Mouse (Mus musculus): ENCODE measurements around the gene Msx2. TPM values are rescaled to one million over a fixed set of nuclear protein-coding genes. Genes with fewer than 3 reads are reported as not detected.

The Msx2 gene
- under 1 TPM; 0.36 to 0.69 TPM for total RNA-seq (2021)
- long read RNA-seq, experiment 1 = 0 reads
- long read RNA-seq, experiment 2 = 0 reads

DNA sequence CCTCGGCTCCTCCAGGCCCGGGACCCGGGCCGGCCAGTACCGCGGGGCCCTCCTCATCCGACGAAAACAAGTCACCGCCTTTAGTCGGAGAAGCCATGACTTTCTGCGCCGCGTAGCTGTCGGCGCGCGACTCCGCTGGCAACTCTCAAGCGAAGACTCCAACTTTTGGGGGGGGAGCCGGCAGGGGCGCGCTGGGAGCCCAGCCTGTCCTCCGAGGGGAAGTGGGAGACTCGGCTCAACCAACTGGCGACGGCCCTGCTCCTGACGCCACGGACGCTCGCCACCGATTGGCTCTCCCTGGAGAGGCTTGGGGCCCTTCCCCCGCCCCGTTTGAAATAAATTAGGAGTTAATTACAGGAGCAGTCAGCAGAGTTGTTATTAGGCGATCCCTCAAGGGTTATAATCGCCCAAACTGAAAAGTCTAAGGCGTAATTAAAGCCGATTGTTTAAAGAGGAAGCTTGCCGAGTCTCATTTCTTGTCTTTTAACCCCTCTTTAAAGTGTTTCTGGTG lies at the start of gene Msx2:
TSS of gene Msx2 (minus strand) at position 461 of the 511 bp plus-strand sequence.
- peak; percentile 71 to 72 for DNase-seq

DNA sequence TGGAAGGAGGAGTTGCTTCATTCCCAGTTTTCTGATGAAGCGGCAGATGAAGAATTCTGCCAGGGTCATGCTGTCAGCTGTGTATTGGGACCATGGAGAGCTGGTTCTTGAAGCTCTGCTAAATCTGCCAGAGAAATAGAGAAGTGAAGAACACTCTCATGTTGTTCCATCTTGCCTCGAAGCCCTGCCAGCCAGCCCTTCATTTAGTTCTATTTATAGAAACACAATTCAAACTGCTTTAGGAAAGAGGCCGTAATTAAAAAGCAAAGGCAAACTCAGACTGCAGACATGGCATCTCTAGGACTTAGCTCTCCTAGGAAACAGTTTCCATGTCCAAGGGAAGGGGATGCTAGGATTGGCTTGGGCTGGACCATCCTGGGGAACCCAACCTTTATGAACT lies 48.6 kb upstream of the Msx2 start:
- peak; percentile 2 for DNase-seq

DNA sequence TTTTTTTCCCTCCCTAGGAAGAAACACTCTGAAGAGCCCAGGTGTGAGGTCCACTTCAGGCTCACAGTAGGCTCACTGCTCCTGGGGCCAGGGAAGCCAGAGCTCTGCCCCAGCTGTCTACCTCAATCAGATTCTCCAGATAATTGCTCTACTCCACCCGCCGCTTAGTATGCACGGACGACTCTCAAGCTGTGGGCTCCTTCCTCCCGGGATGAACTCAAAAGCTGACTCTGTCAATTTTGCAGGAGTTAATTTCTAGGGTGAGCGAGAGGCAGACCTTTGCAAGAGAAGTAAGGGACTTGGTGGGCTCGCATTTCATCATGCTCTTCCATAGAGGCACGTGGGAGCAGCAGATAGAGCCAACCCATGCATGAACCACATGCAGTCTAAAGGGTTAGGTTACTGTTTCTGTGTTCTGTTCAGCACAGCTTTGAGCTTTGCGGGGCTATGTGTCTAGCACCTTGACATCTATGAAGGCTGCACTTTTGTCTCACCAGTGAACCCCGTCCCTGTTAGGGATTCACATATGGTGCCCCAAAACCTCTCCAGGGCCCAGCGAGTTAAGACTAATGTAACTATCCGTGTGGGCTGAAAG lies 47.6 kb upstream of the Msx2 start:
- no peak for DNase-seq

DNA sequence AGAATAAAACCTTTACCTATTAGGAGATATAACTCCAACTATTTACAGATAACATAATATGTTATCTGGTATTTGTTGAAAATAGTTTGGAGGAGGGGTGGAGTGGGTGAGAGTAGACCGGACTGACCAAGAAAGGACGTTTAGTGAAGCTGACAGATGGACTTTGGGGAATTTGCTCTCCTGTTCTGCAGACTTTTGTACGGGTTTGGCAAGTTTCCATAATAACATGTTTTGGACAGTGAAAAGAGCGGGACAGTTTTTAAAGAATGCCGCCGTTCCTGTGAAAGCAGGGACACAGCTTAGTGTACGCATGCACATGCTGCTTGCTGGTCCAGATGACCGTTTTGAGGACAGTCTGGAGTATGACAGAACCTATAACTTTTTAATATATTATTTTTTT lies 46.9 kb upstream of the Msx2 start:
- DNase-seq = no peak

DNA sequence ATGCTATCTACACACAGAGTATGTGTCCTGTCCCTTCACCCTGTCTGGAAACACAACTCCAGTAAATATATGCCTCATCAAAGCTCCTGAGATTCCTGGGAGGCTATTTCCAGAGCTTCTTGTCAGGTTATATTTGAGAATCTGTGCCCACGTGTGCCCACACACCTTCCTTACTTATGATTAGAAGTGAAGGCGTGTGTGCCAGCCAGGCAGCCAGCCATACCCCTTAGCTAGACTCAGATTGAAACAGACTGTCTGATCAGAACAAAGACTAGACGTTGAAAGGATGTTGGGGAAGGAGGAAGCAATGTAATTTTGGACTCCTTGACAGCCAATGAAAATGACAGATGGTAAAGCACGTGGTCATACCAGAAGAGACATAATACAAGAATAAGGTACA lies 45.4 kb upstream of the Msx2 start:
- no peak for DNase-seq

DNA sequence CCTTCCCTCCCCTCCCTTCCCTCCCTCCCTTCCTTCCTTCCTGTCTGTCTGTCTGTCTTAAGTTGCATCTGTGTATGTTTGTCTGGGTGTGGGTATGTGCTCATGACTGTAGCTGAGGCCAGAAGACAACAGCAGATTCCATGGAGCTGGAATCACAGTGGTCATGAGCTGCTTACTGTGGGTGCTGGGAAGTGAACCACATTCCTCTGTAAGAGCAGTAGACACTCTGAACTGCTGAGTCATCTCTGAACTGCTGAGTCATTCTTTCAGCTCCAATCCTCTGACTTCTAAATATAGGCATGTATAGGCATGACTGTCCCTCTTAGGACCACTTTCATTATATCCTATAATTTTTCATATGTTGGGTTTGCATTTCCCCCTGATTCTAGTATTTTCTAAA lies 41.7 kb upstream of the Msx2 start:
- no peak for DNase-seq

DNA sequence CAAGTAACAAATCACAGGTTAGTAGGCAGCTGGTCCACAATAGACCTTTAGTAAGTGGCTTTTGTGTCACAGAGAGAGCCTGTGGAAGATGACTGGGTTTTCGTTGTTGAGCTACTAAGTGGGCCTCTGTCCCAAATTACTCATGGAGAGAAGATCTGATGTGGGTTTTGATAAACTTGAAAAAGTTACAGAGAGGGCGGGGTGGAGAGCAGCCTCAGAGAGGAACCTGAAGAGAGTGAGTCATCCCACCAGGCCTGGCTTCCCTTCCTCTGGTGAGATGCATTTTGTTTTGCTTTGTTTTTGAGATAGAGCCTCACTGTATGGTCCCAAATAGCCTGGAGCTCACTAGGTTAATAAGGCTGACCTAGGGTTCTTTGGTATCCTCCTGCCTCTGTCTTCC lies 38.5 kb upstream of the Msx2 start:
- DNase-seq = no peak

DNA sequence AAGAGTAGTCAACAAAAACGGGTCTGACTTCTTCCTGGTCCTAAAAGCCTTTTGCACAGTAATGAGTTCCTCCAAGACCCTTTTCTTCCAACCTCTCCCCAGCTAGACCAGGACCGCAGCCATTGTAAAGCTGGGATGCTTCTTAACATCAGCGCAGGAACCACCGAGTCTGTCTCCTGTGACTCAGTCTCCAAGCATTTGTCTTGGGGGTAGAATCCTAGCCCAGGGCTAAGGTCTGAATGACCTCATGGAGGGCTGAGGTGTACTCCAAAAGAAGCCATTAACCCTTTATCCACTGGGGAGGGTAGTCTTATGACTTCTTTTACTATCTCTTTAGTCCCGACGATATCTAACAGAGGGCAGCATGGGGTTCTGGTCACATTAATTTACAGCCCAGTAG lies 29.5 kb upstream of the Msx2 start:
- no peak for DNase-seq

DNA sequence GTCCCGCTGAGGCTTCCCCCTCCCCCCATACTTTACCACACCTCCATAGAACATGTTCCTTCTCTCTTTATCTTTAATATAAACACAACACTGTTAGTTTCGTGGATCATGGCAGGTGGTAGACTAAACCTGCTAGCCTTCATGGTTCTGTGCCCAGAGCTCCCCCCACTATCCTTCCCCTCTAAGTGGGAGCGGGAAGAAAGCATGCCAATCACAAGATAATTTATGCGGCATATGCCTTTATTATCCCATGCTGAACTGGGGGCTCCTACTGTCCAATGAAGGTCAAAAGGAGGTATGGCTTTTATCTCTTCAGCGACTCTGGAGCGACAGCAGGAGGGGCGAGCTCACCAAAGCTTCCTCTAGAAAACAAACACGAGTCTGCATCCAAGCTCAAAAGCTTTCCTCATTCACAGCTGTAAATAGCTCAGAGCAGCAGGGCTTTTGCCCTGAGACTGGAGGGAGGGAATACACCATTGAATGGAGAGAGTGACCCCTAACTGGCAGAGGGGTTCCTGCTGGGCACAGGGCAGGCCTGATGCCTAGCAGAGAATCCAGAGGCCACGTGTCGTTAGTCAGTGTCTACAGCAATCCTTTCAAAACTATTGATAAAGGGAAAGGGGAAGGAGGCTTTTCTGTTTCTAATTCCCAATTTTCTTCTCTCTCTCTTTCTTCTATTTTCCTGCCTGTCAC lies 28.8 kb upstream of the Msx2 start:
- no peak for DNase-seq

DNA sequence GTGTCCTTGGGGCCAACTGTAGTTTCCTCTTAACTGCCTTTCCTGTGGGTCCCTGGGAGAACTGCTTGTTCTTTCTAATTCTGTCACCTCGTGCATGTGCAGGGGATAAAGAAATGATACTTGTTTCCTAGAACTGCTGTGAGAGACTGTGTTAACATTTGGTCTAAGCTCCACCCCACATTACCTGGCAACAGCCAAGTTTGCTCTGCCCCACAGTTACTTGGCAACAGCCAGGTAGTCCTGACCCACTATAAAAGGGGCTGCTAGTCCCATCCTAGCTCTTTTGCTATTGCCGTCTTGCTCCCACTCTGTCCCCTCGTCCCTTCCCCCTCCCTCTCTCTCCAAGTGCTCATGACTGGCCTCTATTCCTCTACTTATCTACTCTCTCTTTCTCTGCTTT lies 28.2 kb upstream of the Msx2 start:
- DNase-seq = no peak

DNA sequence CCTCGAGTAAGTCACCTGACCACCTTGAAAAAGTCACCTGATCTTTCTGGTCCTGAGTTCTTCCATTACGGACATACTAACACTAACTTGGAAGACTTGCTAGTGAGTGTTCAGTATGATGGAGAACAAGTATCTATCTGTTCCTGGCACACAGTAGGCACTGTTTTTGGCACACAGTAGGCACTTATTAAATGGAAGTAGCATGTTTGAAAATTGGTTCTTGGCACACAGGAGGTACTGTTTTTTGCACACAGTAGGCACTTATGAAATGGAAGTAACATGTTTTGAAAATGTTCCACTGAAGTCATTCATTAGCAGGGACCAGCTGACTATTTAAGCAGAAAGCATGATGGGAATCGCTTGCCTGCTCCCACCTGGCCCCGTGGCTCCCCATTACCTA lies 13.6 kb upstream of the Msx2 start:
- no peak for DNase-seq

DNA sequence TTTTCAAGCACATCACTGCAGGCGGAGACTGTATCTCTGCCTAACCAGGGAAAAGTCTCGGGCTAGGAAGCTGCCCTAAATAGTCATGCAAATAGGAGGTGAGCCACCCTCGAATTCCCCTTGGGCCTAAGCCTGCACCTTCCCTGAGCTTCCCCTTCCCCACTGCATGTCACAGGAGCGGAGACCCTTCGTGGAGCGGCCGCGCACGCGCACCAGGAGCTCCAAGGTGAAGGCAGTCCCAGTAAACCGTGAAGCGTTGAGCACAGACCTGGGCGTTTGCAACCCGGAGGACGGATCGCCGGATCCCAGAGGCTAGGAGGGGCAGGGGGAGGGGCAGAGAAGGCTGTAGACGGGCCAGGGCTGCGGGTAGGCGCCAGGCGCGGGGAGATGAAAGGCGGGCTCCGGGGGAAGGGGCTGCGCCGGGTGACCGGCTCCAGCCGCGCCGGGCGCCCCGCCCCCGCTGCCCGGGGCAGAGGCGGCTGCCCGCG lies 2.9 kb upstream of the Msx2 start:
- peak in 1 of 2 experiments; percentile 6 for DNase-seq

DNA sequence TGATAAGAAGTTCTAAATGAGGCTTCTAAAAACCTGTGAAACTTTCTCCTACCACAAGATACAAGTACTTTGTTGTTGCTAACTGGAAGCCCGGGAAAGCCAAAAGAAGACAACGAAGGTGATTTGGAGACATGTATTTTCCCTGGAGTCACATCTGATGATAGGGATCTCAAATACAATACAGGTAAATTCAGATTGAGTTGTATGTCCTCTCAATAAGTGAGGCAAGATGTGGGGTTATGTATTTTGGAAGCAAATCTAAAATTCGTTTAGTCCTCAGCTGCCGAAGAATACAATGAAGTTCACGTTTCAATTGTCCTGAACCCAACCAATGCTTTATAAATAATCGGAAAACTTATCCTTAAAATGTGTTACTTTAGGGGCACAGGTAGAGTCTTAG lies 1.6 kb upstream of the Msx2 start:
- no peak for DNase-seq

DNA sequence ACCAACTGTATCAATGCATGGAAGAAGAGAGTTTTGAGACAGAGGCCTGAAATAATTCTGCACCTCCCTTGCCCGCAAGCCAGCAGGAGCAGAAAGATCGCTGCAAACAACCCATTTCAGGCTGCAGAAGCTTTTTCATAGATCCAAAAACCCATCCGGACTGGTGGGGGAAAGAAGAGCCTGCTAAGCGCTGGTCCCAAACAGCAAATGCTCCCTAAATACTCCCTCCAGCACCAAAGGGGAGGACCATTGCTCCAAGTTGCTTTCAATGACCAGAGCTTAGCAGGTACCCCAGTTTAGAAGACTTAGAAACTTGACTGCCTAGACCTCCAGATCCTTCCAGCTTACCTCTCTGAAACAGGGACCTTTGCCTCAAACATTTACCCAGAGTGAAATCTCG lies 1.1 kb upstream of the Msx2 start:
- DNase-seq = no peak

DNA sequence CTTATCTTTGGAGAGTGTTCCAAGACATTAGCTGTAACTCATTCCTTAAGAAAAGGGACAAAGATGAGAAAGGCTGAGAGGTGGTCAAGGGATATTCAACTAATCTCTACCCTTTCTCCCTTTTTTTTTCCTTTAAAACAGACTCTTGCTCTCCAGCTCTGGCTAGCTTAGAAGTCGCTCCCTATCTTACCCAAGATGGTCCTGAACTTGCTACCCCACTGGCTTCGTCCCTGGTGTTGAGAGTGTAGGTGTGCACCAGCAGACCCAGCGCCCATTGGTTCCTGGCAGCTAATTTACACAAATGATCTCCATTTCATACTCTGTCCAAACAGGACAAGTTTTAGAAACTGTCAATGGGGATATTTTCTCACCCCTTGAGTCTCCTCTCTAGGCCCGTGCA lies 417 bp upstream of the Msx2 start:
- no peak for DNase-seq

DNA sequence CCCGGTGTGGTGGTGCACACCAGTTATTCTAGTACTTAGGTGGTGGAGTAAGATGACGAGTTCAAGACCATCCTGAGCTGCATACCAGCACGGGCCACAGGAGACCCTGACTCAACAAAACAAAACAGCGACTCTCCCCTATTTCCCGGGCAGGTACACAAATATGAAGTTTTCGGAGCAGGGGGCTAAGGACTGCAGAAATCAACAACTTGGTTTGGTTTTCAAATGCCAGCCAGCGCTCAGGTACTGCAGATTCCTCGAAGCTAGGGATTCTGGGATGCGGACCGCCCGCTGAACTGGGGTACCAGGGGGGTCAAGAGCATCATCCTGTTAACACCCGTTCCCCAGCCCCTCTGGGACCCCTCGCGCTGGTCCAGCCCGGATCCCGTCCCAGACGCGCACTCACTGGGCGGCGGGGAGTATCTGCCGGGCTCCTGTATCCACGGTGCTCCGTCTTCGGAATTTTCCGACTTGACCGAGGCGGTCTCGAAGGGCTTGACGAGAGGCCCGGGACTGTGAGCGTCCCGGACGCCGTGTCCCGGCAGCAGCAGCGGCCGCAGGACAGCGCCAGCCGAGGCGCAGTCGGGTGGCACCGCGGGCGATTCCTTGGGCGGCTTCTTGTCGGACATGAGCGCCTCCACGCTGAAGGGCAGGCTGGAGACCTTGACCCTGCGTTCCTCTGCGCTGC lies 804 bp downstream of the Msx2 start:
- no peak for DNase-seq

DNA sequence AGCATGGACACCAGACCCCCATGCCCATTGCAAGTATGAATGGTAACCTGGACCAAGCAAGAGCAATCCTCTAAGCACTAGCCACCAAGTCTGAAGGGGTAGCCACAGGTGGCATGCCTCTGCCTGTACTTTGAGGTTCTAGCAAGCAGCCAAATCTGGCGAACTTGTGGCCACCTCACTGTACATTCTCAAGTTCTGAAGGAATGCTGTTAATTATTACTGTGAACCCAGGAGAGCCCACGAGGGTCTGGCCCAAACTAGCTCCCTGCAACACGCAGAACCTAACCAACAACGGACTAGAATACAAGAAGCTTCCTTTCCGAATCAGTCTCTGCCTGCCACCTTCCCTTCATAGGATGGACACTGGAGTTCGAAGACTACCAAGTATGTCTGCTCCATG lies 1.5 kb downstream of the Msx2 start:
- no peak for DNase-seq

DNA sequence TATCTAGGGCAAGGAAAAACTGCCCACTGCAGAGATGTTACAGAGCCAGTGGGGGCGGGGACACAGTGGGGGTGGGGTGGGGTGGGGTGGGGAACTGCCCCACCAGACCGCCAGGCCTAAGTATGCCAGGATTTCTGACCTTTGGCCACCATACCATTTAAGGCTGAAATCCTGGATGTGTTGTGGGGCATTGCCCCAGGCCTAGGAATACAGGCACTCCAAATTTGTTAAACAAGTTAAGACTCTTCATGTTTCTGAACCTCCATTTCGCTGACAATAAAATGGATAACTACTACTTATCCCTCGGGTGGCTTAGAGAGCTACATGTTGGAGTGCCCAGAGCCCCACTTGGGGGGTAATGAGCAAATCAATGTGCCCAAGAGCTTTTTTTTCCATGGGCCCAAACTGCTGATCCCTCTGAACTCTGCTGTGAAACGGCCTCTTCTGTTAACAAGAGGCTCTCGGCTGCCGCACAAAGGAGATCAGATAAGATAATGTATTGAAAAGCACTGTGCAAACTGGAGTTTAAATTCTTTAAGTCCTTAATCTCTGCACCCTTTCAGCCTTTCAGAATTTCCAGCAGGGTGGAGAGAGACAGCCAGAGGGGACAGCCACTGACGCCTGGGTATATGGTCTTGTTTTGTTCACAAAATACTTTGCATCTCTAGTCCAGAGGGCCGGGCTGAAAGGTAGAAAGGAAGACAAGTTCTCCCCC lies 2.3 kb downstream of the Msx2 start:
- no peak for DNase-seq

DNA sequence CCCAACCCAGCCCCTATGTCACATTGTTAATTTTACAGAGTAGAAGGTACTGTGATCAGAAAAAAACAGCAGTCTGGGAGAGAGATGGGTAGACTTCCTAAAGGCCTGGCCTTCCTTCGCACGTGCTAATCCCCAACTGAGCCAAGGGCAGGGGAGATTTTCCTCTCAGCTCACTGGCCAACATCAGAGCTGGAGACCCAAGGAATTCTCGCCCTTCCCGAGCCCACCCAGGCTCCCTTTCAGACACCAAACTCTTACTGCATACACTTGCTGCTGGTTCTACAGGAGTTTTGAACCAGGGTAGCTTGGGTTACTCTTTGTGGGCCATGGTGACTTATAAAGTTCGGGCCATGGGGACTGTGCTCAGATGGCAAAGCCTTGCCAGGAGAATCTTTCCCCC lies 3.1 kb downstream of the Msx2 start:
- no peak for DNase-seq

DNA sequence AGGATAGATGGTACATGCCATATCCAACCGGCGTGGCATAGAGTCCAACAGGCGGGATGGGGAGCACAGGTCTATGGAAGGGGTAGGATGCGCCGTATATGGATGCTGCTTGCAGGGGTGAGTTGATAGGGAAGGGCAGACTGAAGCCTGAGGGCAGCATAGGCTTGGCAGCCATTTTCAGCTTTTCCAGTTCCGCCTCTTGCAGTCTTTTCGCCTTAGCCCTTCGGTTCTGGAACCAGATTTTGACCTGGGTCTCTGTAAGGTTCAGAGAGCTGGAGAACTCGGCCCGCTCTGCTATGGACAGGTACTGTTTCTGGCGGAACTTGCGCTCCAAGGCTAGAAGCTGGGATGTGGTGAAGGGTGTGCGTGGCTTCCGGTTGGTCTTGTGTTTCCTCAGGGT lies 4.7 kb downstream of the Msx2 start:
- no peak for DNase-seq

DNA sequence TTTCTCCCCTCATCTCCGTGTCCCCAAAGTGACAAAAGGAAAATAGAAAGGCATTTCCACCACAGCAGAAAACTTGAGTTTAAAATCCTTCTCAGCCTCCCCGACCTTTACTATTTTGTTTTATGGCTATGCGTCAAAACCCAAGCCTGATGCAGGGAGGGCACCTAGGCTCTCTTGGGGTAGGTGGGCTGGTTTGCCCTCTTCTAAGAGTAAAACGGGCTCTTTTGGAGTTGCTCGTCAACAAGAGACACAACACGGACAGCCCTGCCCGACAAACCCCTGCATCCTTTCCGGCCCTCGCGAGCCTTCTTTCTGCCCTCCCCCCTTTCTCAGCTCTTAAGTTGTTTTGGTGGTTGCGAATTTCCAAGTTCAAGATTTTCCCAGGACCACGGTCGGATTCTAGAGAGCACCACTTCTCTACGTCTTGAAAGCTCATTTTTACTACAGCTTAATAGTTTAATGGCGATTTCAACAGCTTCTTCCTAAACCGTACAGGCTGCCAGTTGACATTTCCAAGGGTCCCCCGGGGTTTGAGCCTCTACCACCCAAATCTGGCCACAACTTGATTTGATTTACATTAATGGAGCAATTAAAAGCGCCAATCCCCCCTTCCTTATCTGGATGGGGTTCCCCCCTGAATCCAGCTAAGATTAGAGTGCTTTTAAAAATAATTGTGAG lies 6.5 kb downstream of the Msx2 start:
- no peak for DNase-seq

DNA sequence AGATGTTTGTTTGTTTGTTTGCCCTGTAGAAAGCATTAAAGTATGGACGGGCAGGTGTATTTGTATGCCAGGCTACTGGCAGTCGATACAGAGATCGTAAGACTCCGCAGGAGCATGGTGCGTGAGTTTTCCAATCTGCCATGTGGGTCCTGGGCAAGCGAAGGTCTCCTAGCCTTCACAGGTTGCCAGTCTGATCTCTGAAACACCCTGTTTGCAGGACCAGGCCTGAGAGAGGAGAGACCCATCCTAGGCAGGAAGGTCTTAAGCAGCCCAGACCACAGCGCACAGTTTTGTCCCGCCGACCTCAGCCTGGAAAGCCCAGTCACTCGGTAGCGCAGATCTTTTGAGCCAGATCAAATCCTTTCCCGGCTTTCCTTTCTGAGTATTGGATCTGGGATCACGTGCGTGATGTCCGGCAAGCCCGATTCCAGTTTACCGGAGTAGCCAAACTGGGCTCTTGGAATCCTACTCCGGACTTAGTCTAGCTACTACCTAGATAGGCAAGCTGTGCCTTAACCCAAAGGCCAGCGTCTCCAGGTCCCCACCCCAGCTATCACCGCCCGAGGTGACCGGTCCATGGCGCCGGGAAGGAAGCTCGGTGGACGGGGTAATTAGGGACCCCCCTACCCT lies 7.6 kb downstream of the Msx2 start:
- no peak for DNase-seq
